Mouse (Mus musculus): ENCODE data around the gene Slc9b2. TPM values are rescaled to one million over a fixed set of nuclear protein-coding genes. Genes with fewer than 3 reads are reported as not detected.

Gene Slc9b2
- not detected in 4 replicates for total RNA-seq (2023)

DNA sequence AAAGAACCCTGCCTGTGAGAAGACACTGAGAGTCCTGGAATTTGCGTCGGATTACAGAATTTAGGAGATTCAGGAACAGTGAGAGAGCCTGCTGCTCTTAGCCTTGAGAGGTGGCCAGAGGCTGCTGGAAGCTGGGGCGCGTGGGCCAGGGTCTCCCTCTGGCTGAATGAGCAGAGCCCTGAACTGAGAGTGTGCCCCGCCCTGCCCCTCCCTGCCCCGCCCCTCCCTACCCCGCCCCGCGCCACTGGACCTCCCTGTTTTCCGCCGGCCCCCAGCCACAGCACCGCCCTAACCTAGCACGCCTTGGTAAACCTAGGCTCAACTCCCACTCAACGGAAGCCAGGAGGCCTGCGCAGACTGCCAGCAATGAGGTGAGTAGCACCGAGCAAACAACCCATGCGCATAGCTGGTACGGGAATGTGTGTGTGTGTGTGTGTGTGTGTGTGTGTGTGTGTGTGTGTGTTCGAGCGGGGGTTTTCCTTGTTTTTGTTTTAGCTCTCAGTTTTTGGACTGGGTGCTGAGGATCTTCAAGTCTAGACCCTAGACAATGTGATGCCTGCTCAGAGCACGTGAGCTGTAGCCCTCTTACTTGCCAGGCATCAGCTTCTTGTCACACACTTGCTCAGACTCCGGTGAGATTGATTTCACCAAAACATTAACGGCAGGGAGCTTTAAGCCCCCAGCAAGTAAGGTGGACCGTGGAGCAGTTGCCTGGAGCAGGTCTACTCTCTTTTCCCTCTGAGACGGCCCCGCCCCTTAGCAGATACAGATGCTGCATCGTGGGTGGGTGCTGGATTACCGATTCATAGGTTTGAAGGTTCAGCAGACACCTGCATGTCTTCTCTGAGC is at the start of gene Slc9b2:
Slc9b2 (plus strand) TSS at position 290 of the 849 bp plus-strand sequence.

DNA sequence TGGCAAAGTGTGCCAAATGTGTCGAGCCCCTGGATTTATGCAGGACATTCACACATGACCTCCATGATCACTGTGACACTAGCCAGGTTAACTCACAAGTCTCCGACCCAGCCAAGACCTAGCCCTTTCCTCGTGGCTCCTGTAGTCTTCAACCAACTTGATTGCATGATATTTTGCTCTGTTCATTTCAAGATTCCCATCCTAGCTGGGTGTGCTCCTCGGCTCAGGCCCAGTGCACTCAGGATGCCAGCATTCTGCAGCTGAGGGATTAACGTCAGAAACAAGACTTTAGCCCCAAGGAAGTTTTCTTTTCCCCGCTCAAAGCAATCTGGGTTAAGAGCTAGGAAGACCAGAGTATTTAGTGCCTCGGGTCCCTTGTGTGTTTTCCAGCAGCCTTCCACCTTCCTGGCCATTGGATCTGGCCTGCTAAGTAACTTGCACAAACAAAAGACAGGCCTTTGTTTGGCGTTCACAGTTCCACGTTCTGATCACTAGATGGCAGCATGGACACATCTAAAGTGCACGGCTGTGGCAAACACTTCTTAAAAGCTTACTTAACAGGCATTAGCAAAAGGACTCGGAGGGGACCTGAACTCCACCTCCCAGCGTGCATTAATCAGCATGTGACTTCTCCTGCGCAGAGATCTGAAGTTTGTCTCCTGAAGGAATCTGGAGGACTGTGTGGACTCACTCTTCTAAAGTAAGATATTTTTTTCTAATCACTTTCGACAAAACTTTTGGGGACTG is 26.7 kb upstream of the Slc9b2 start, which contains the start of gene Bdh2:
Bdh2 (plus strand) TSS at position 553 of the 747 bp plus-strand sequence.

DNA sequence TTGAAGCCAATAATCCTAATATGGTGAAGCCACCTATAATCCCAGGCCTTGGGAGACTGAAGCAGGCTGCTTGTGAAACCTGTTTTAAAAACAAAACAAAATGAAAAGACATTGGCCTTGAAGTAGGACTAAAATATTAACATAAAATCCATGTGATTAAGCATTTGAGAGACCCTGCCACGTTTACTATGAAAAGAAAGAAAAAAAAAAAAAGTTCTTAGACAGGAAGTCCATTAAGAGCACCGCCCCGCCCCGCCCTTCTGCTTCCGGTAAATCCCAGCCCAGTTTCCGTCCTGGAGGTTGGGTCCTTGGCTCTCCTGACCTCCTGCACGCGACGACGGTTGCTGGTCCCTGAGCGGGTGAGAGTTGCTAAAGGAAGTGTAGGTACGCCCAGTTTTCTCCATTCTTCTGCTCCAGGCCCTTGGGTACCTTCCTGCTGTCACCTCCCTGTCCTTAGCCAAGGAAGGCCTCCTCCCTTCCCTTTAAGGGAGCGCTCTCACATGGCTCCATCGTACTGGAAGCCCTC is 40.3 kb downstream of the Slc9b2 start, which contains the start of gene Slc9b1:
Slc9b1 (plus strand) TSS at position 291 of the 526 bp plus-strand sequence.

Other genes with a start within 250 kb of the Slc9b2 start
- 1.1 to 1.8 TPM (median 1.7 TPM) in 4 replicates for gene Cenpe, start 95.2 kb upstream of the Slc9b2 start, total RNA-seq (2023)
- 0.17 TPM in 1 of 4 replicates, not detected in the others for gene Bdh2, start 26.5 kb upstream of the Slc9b2 start, total RNA-seq (2023)
- gene Slc9b1, start 40.3 kb downstream of the Slc9b2 start, total RNA-seq (2023): not detected in 4 replicates
- 53.9 to 64.0 TPM (median 60.7 TPM) in 4 replicates for gene Cisd2, start 116.2 kb downstream of the Slc9b2 start, total RNA-seq (2023)
- gene Ube2d3, start 130.4 kb downstream of the Slc9b2 start, total RNA-seq (2023): 497 to 530 TPM (median 506 TPM) in 4 replicates
- 17.7 to 27.4 TPM (median 22.7 TPM) in 4 replicates for gene Manba, start 177.9 kb downstream of the Slc9b2 start, total RNA-seq (2023)